Mouse (Mus musculus): ENCODE data around the gene Gm6164. TPM values are rescaled to one million over a fixed set of nuclear protein-coding genes. Genes with fewer than 3 reads are reported as not detected.
"Not testable (repeated sequence)": the region's sequence is repeated elsewhere in the genome, so short reads cannot be mapped to it uniquely, and the experiment has no call there.

Gene Gm6164
- not detected in 2 replicates for polyA plus RNA-seq (2014; fragmentation: Nextera tagmentation; extraction: Ambion mirVana)

GRCm38 (mm10) chr7:20205507-20205906 is at the start of gene Gm6164:
Gene Gm6164, minus strand, starts transcription at chr7:20205607.
- WGBS = no CpG with 5 or more reads among the region's 2 CpGs
- not testable (repeated sequence) for H3K27me3 ChIP-seq (ENCODE audit: control insufficient read depth, insufficient read depth, low read length); H3K36me3 ChIP-seq (ENCODE audit: control insufficient read depth, insufficient read depth, low read length); H3K9ac ChIP-seq (ENCODE audit: low read depth, low read length); H3K4me3 ChIP-seq (ENCODE audit: low read length); H3K27ac ChIP-seq (ENCODE audit: low read depth, low read length); H3K4me1 ChIP-seq (ENCODE audit: control insufficient read depth, insufficient read depth, low read length); H3K9me3 ChIP-seq (ENCODE audit: control insufficient read depth, low read length); ATAC-seq (ENCODE audit: low FRiP score, low TSS enrichment); H3K4me2 ChIP-seq (replicated peaks; ENCODE audit: low read depth, low read length)

- H3K36me3 ChIP-seq (ENCODE audit: control insufficient read depth, insufficient read depth, low read length); H3K4me3 ChIP-seq (ENCODE audit: low read length); ATAC-seq (ENCODE audit: low FRiP score, low TSS enrichment); H3K9me3 ChIP-seq (ENCODE audit: control insufficient read depth, low read length); H3K4me1 ChIP-seq (ENCODE audit: control insufficient read depth, insufficient read depth, low read length); H3K4me2 ChIP-seq (replicated peaks; ENCODE audit: low read depth, low read length); H3K9ac ChIP-seq (ENCODE audit: low read depth, low read length); H3K27ac ChIP-seq (ENCODE audit: low read depth, low read length); H3K27me3 ChIP-seq (ENCODE audit: control insufficient read depth, insufficient read depth, low read length): not testable (repeated sequence)
- WGBS = no CpG with 5 or more reads among the region's 2 CpGs
These were observed 28.3 kb upstream of the Gm6164 start, which contains the start of gene Gm4498 for GRCm38 (mm10) chr7:20233728-20234127. Gene Gm4498, minus strand, starts transcription at chr7:20233828.

GRCm38 (mm10) chr7:20193410-20193809 is 12.0 kb downstream of the Gm6164 start, which contains the start of gene Vmn1r95:
Gene Vmn1r95, plus strand, starts transcription at chr7:20193710.
- H3K9me3 ChIP-seq (ENCODE audit: control insufficient read depth, low read length); H3K4me3 ChIP-seq (ENCODE audit: low read length); ATAC-seq (ENCODE audit: low FRiP score, low TSS enrichment); H3K4me2 ChIP-seq (replicated peaks; ENCODE audit: low read depth, low read length); H3K36me3 ChIP-seq (ENCODE audit: control insufficient read depth, insufficient read depth, low read length); H3K27me3 ChIP-seq (ENCODE audit: control insufficient read depth, insufficient read depth, low read length); H3K9ac ChIP-seq (ENCODE audit: low read depth, low read length); H3K4me1 ChIP-seq (ENCODE audit: control insufficient read depth, insufficient read depth, low read length); H3K27ac ChIP-seq (ENCODE audit: low read depth, low read length): not testable (repeated sequence)
- WGBS = no CpG with 5 or more reads among the region's 3 CpGs

- no CpG with 5 or more reads among the region's 3 CpGs for WGBS
- H3K9me3 ChIP-seq (ENCODE audit: control insufficient read depth, low read length); H3K36me3 ChIP-seq (ENCODE audit: control insufficient read depth, insufficient read depth, low read length); H3K27me3 ChIP-seq (ENCODE audit: control insufficient read depth, insufficient read depth, low read length); ATAC-seq (ENCODE audit: low FRiP score, low TSS enrichment); H3K4me3 ChIP-seq (ENCODE audit: low read length); H3K4me2 ChIP-seq (replicated peaks; ENCODE audit: low read depth, low read length); H3K4me1 ChIP-seq (ENCODE audit: control insufficient read depth, insufficient read depth, low read length); H3K9ac ChIP-seq (ENCODE audit: low read depth, low read length); H3K27ac ChIP-seq (ENCODE audit: low read depth, low read length): not testable (repeated sequence)
These were observed 37.1 kb downstream of the Gm6164 start, which contains the start of gene Vmn1r94 for GRCm38 (mm10) chr7:20168277-20168676. Gene Vmn1r94, minus strand, starts transcription at chr7:20168377.

Other genes starting within 250 kb of the Gm6164 start
- not detected in 2 replicates for gene Ceacam20, start 240.2 kb downstream of the Gm6164 start, polyA plus RNA-seq (2014; fragmentation: Nextera tagmentation; extraction: Ambion mirVana)
- not detected in 2 replicates for gene Nlrp9b, start 214.1 kb downstream of the Gm6164 start, polyA plus RNA-seq (2014; fragmentation: Nextera tagmentation; extraction: Ambion mirVana)
- gene Vmn1r91, start 105.9 kb downstream of the Gm6164 start, polyA plus RNA-seq (2014; fragmentation: Nextera tagmentation; extraction: Ambion mirVana) = not detected in 2 replicates
- gene Gm16442, start 83.0 kb downstream of the Gm6164 start, polyA plus RNA-seq (2014; fragmentation: Nextera tagmentation; extraction: Ambion mirVana) = not detected in 2 replicates
- not detected in 2 replicates for gene Vmn1r93, start 66.5 kb downstream of the Gm6164 start, polyA plus RNA-seq (2014; fragmentation: Nextera tagmentation; extraction: Ambion mirVana)
- not detected in 2 replicates for gene Vmn1r94, start 37.2 kb downstream of the Gm6164 start, polyA plus RNA-seq (2014; fragmentation: Nextera tagmentation; extraction: Ambion mirVana)
- not detected in 2 replicates for gene Vmn1r95, start 11.9 kb downstream of the Gm6164 start, polyA plus RNA-seq (2014; fragmentation: Nextera tagmentation; extraction: Ambion mirVana)
- gene Gm4498, start 28.2 kb upstream of the Gm6164 start, polyA plus RNA-seq (2014; fragmentation: Nextera tagmentation; extraction: Ambion mirVana) = not detected in 2 replicates
- not detected in 2 replicates for gene Gm5890, start 57.2 kb upstream of the Gm6164 start, polyA plus RNA-seq (2014; fragmentation: Nextera tagmentation; extraction: Ambion mirVana)
- not detected in 2 replicates for gene Gm4133, start 128.5 kb upstream of the Gm6164 start, polyA plus RNA-seq (2014; fragmentation: Nextera tagmentation; extraction: Ambion mirVana)
- not detected in 2 replicates for gene Gm5728, start 169.8 kb upstream of the Gm6164 start, polyA plus RNA-seq (2014; fragmentation: Nextera tagmentation; extraction: Ambion mirVana)
- not detected in 2 replicates for gene Vmn1r100, start 212.3 kb upstream of the Gm6164 start, polyA plus RNA-seq (2014; fragmentation: Nextera tagmentation; extraction: Ambion mirVana)
- not detected in 2 replicates for gene Vmn1r101, start 237.0 kb upstream of the Gm6164 start, polyA plus RNA-seq (2014; fragmentation: Nextera tagmentation; extraction: Ambion mirVana)

Data from kidney, embryonic 14.5 days (tissue).